Mouse (Mus musculus) adrenal gland, adult 2 months (tissue): ENCODE results near the gene Kdm2a. TPM values are rescaled to one million over a fixed set of nuclear protein-coding genes. Genes with fewer than 3 reads are reported as not detected.
"Not testable (repeated sequence)": the region's sequence is repeated elsewhere in the genome, so short reads cannot be mapped to it uniquely, and the experiment has no call there.

ENCODE experiments used
- DNase-seq: peaks from one replicate; pipeline ENCODE4 v3.0.0; 2021
- polyA plus RNA-seq: library from polyadenylated mRNA; depleted of rRNA; stranded (reverse); fragments of >200 nt; gene quantifications from 2 replicates; pipeline ENCODE4 v1.2.3, GENCODE M21; 2012
- total RNA-seq, 2 experiments: library from RNA; stranded (reverse); gene quantifications; 2 replicates each; pipeline ENCODE4 v1.2.3; 2021

Gene Kdm2a
- total and polyA plus RNA-seq, 3 experiments = 78.0 to 155 (median 81.7) TPM

GRCm38 (mm10) chr19:4417183-4417582 lies 19.1 kb upstream of the Kdm2a start:
- DNase-seq = peak; percentile 67

- DNase-seq = no peak
Measured at GRCm38 (mm10) chr19:4414631-4415030, 16.5 kb upstream of the Kdm2a start.

GRCm38 (mm10) chr19:4409062-4409461 lies 11.0 kb upstream of the Kdm2a start:
- peak; percentile 42 for DNase-seq

- no peak for DNase-seq
Measured at GRCm38 (mm10) chr19:4404840-4405239, 6.8 kb upstream of the Kdm2a start.

- DNase-seq = no peak
Measured at GRCm38 (mm10) chr19:4398959-4399358, 874 bp upstream of the Kdm2a start.

GRCm38 (mm10) chr19:4398630-4398948 lies 504 bp upstream of the Kdm2a start:
- no peak for DNase-seq

GRCm38 (mm10) chr19:4396998-4397797 lies 887 bp downstream of the Kdm2a start:
- DNase-seq = peak; percentile 97

- DNase-seq = peak; percentile 54
Measured at GRCm38 (mm10) chr19:4396081-4396997, 1.7 kb downstream of the Kdm2a start.

- no peak for DNase-seq
Measured at GRCm38 (mm10) chr19:4387276-4387675, 10.8 kb downstream of the Kdm2a start.

- no peak for DNase-seq
Measured at GRCm38 (mm10) chr19:4385026-4385425, 13.1 kb downstream of the Kdm2a start.

- DNase-seq = no peak
Measured at GRCm38 (mm10) chr19:4384322-4384721, 13.8 kb downstream of the Kdm2a start.

- DNase-seq = peak; percentile 23
Measured at GRCm38 (mm10) chr19:4383306-4383705, 14.8 kb downstream of the Kdm2a start.

- DNase-seq = not testable (repeated sequence)
Measured at GRCm38 (mm10) chr19:4382303-4382702, 15.8 kb downstream of the Kdm2a start.

GRCm38 (mm10) chr19:4370656-4371055 lies 27.4 kb downstream of the Kdm2a start:
- DNase-seq = no peak

- DNase-seq = no peak
Measured at GRCm38 (mm10) chr19:4370254-4370653, 27.8 kb downstream of the Kdm2a start.

- DNase-seq = no peak
Measured at GRCm38 (mm10) chr19:4349455-4349854, 48.6 kb downstream of the Kdm2a start.

GRCm38 (mm10) chr19:4346479-4346878 lies 51.6 kb downstream of the Kdm2a start:
- no peak for DNase-seq

GRCm38 (mm10) chr19:4338162-4338561 lies 59.9 kb downstream of the Kdm2a start:
- peak; percentile 68 for DNase-seq

- peak; percentile 99 for DNase-seq
Measured at GRCm38 (mm10) chr19:4333791-4334190, 64.3 kb downstream of the Kdm2a start.

- peak; percentile 52 for DNase-seq
Measured at GRCm38 (mm10) chr19:4333100-4333775, 64.8 kb downstream of the Kdm2a start.

- peak; percentile 77 for DNase-seq
Measured at GRCm38 (mm10) chr19:4332653-4333052, 65.4 kb downstream of the Kdm2a start.

- no peak for DNase-seq
Measured at GRCm38 (mm10) chr19:4331273-4331672, 66.8 kb downstream of the Kdm2a start.

- DNase-seq = no peak
Measured at GRCm38 (mm10) chr19:4330603-4331002, 67.5 kb downstream of the Kdm2a start.
